Mouse (Mus musculus) spleen, postnatal 10 days (tissue): ENCODE results near the gene Set.

ENCODE experiments used
- DNase-seq, 2 experiments: peaks; one replicate each; pipeline ENCODE4 v3.0.0; 2021 to 2022; ENCODE audit warnings: low spot score in 2 of 2

The Set gene

DNA sequence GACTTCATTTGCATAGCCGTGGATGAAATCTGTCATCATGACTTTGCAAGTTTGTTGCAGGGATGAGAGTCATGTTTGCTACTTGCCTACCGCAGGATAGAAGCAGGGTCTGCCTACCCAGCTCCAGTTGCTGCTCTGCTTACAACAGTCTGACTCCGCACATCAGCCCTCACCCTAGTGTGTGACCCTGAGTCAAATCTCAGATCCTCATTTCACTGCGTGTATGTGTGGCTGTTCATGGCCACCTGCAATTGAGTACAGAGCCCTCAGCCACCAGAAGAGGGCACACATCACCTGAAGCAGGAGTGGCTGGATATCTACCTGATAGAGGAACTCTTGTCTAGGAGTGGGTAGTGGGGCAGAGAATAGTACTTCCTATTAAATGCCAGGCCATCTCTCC is 30.1 kb downstream of the Set start:
- DNase-seq = no peak

DNA sequence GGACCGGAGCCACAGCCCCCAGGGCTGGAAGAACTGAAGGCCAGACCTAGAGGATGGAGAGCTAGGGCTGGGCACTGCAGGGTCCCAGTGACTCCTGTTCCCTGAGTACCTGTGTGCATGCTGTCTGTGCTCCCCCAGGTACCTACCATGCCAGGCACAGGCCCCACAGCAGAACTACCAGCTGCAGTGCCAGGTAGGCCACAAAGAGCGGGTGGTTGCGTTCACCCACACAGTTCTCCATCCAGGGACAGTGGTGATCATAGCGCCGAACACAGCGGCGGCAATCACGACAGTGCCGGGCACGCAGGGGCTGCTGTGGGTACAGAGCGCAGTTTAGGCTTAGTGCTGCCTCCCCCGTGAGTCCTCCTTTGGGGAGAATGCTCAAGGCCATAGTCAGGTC is 34.3 kb downstream of the Set start:
- no peak for DNase-seq

DNA sequence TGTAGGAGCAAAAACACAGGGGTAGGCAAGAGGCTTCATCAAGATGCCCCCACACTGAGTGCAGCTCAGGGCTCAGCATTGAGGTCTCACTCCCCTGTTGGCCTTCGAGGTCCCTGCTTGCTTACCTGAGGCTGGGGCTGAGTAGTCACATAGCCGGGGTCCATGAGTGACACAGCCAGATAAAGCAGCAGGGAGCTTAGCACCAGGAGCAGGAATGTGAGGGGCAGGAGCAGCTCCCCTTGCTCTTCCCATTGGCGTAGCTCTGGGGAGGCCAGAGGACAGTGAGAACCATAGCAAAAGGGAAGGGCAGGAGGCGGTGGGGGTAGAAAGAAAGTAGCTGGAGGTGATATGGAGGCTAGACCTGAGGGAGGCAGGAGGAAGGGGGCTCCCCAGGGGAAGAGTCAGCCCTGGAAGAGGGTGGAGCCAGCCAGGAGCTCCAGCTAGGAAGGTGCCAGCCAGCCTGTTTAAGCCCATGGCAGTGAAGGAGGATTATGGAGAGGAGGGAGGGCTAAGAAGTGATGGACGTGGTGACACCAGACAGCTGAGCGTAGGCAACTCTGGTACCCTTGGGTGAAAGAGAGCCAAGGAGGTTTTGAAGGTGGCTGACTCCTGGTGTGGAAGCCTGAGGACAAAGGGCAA is 35.2 kb downstream of the Set start:
- DNase-seq = no peak

DNA sequence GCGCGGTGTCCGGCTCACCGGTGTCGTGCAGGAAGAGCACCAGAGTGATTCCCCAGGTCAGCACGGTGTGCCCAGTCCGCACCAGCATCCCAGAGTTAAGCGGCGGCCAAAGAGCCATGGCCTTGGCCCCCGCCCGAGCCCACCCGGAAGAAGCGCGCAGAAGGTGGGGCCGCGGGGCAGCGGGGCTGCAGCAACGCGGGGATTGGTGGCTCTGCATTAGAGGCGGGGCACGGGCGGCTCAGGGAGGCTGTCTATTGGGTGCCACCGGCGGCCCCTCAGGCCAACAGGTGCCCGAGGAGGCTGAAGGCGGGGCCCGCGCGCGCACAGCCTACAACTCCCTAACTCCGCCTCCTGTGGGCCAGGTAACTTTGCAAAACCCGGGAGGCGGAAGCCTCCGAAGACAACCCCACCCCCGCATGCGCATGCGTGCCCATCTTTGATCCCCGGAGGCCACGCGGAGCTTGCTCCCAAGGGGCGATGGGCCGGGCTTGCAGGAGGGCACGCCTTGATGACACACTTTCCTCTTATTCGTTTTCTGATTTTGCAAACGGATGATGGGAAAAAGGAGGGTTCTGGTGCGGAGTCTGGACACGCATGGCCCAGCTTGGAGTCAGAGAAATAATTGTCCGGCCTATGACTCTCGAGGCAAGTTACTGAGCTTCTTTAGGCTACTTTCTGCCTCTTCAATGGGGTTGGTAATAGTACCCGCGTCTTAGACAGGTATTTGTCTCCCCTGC is 36.5 kb downstream of the Set start, which contains the start of gene Zdhhc12:
Gene Zdhhc12, minus strand, starts transcription at position 178 of the 737 bp plus-strand sequence.
- peak; percentile 84 to 96 for DNase-seq

DNA sequence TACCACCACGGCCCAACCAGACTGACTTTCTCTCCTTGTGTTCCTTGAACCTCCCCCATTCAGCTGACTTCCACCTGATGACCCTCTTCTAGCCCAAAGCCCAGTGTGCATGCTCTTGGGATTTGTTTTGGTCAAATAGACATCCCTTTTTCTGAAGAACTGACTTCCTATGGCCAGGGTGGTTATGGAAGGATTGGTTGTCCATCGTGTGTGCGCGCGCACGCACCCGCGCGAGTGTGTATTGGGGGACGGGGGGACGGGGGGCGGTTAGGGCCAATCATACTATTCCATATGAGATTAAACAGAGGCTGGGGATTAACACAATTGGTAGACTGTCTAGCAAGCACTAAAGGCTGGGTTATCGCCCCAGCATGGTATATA is 37.0 kb downstream of the Set start:
- DNase-seq = no peak

DNA sequence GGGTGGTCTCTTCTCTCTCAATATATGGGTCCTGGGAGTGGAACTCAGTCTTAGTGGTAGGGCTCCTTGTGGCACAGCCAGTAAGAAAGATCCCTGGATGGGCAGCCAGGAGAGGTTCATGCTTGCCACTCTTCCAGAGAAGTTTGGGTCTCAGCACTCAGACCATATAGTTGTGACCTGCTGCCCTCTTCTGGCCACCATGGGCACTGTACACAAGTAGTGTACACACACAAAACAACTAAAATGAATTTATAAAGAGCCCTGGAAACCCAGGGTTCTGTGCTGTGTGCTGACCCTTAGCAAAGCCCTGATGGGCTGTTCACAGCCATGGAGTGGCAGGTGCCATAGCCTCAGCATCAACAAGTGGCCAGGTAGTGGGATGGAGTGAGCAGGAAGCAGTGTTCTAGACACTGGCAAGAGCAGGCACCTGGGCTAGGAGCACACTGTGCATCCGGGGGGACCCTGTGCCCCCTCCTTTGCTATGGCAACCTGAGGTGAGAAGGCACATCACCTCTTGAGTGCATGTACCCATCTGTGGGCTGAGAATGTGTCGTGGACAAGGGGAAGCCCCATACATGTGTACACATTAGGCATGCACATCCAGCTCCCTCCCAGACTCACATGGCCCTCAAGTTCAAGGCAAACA is 38.8 kb downstream of the Set start:
- DNase-seq = peak; percentile 58 to 81

DNA sequence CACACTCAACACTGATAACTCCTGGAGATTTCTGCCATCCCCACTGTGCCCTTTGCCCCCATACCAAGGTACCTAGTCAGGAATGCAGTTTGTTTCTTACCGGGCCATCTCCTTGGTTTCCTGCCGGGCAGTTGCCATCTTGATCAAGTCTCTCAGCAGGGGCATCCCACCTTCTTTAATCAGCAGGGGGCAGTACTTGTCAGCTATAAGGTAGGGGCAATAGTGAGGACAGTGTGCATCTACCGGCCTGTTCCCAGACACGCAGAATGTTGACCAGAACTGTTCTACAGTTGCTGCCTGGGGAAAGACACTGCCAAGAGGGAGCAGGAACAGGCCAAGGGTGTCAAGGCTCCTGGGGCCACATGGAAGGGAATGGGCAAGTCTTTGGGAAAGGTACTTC is 43.0 kb downstream of the Set start:
- DNase-seq = no peak

DNA sequence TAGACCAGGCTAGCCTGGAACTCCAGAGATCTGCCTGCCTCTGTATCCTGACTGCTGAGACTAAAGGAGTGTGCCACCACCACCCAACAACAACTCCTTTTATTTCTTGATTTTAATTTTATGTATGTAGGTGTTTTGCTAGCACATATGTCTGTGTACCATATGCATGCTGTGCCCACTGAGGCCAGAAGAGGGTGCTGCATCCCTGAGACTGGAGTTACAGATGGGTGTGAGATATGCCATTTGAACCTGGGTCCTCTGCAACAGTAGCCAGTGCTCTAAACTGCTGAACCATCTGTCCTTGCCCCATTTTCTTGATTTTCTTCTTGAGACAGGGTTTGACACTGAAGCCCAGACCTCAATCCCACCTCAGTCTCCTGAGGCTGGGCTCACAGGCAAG is 49.2 kb downstream of the Set start:
- DNase-seq = peak; percentile 63 to 83

DNA sequence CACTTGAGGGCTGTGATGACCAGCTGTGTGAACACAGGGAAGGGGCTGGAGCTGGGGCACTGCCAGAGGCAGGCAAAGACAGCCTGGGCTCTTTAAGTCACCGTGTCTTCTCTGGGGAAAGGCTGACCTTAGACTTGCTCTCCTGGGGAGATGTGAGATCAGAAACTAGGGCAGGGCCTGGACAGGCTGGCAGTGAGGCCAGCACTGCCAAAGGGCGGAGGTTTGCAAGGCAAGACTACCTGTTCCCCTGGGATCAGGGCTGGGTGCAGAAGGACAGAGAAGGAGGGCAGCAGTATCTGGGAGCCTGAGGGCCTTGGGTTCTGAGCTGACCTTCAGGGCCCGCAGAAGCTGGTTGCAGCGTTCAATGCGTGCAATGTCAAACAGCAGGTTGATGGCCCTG is 50.5 kb downstream of the Set start:
- no peak for DNase-seq

DNA sequence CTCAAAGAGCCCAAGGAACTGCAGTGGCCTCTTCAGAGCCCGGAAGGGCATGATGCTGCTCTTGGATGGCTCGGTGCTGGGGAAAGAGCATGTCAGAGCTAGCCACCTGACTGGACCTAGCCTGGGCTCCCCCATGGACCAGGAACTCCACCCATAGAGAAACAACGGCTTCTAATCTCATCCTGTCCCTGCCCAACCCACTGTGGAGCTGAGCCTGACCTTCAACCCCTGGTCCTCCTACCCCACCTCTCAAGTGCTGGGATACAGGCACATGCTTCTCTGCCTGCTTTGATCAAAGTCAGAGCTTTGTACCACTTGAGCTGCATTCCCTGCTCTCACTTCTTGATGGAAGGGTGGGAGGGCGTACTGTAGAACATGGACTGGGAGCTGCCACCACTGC is 51.1 kb downstream of the Set start:
- DNase-seq = no peak

DNA sequence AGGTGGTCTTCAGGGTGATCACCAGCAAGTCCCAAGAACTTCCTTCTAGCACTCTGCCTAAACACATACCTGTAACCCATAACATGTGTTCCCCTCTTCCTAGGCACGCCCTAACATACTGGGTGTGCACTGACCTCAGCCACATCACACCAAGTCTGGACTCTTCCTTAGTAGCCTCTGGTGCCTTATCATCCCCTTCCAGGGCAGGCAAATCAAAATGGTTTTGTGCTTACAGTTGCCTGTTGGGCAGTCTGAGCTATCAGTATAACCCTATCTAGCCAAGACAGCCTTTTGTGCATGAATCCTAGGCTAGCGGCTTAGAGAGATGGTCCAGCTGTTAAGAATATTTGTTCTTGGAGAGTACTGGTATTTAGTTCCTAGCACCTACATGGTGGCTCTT is 54.3 kb downstream of the Set start:
- DNase-seq = no peak

DNA sequence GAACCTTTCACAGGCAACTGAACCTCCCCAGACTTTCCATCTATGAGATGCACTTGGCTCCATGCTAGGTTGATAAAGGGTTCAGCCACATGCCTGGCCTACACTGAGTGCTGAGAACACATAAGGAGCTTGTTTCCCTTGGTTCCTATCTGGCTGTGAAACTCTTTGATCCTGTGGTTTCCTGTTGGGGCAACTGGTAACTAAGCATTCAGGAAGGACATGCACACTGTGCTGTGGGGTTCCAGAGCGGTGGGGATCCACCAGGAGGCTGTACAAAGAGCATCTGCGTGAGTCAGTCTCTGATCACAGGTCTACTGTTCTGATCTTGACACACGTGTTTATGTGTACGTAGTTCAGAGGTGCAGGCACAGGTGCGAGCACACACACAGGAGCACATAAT is 55.4 kb downstream of the Set start:
- no peak for DNase-seq

DNA sequence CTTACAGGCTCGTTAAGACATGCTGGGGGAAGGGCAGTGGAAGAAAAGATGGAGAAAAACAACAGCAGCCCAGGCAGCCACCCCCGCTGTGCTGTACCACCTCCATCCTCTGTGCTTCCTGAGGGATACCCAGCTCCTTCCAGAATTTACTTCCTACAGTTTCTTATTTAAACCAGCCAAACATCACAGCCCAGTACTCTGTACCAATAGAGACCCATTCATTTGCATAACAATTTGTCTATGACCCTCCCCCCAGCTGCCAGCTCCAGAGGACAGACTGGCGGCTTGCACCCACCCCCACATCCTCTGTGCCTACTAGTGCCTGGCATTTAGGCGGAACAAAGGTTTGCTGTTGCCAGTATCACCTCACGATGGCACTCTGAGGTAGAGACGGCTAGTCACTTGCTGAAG is 62.5 kb downstream of the Set start:
- DNase-seq = peak in 1 of 2 experiments; percentile 74

DNA sequence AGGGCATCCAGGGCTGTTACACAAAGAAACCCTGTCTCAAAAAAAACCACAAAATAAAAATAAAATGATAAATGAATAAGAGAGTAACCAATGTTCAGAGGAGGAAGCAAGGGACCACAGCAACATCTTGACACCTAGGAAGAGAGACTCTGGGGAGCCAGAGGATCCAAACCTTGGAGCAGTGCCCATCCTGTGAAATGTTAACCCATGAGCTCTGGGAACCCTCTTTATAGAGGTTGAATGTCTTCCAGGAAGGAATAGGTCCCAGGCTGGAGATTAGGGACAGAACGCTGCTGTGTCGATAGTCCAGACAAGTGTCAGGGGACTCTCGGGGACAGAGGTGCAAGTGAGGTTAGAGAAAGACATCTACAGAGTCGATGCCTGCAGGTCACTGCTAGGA is 63.1 kb downstream of the Set start:
- DNase-seq = no peak
